Mouse (Mus musculus) monocyte, adult 5-6 weeks (primary cell): Measurements from ENCODE around the gene Gm10959. TPM values are rescaled to one million over a fixed set of nuclear protein-coding genes. Genes with fewer than 3 reads are reported as not detected.

Experiments used
- ATAC-seq: fragments of 153-309, 156-312 bp; replicated peaks from 2 replicates; pipeline ENCODE4 v1.8.0; 2017; ENCODE audit warnings: mild to moderate bottlenecking; ENCODE audit not compliant: low TSS enrichment, insufficient number of reproducible peaks, severe bottlenecking, poor library complexity, low FRiP score
- total RNA-seq: library from RNA; stranded (forward); fragments of 200-1000, 200-491, 200-594 nt; gene quantifications from 3 replicates; pipeline ENCODE4 v1.2.3, GENCODE M21; 2017

The Gm10959 gene
- total RNA-seq, 1 experiment from 2014 or later: not detected

DNA sequence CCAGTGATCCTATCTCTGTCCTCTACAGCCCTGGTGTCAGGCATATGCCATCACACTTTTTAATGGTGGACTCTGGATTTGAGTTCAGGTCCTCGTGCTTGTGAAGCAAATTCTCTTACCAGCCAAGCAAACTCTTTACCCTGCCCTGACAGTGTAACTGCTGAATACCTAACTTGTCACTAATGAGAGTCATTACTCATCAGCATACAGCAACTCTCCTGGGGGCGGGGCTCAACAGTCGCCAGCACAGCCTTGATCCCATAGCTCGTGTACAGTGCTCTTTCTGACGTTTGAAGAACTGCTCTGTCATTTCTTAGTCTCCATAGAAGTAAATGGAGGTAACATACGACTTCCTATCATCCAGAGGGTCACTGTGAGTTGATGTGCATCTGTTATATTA is 20.9 kb downstream of the Gm10959 start:
- no peak for ATAC-seq

DNA sequence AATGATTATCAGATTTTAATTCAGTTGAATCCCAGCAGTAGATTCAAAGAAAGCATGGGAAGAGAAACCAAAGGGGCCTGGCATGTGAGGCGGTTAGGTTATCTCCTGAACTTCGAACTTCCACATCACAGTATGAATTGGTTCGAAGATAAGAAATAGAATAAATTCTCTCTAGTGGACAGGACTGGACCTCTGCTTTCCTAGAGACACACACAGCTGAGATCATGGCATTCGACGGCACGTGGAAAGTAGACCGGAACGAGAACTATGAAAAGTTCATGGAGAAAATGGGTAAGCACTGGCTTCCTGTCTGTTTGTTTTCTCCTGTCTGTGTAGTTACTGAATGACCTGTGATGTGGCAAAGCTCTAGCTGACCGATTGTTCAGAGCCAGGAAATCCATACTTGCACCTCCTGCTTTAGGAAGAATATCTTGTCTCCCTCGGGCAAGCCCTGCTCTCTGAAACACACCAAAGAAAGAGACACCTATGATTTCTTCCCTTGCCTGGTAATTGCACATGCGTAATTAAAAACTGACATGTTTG is 23.9 kb downstream of the Gm10959 start:
- ATAC-seq: no peak

DNA sequence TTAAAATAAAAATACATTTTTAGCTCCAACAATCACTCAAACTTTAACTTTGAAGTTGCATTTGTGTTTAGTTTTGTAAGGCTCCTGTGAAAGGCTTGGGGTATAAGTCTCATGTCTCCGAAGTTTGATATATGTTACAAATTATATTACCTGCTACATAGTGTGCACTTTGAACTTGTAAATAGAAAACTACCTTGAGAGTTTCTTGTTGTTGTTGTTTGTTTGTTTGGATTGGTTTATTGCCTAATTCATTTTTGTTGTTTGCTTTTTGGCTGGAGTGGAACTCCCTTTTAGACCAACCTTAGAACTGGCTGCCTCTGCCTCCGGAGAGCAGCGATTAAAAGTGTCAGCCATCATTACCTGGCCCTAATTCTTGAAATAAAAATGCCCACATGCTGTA is 24.4 kb downstream of the Gm10959 start, which contains the start of gene Fabp2:
TSS of gene Fabp2 (plus strand) at position 301 of the 400 bp plus-strand sequence.
- ATAC-seq: no peak

DNA sequence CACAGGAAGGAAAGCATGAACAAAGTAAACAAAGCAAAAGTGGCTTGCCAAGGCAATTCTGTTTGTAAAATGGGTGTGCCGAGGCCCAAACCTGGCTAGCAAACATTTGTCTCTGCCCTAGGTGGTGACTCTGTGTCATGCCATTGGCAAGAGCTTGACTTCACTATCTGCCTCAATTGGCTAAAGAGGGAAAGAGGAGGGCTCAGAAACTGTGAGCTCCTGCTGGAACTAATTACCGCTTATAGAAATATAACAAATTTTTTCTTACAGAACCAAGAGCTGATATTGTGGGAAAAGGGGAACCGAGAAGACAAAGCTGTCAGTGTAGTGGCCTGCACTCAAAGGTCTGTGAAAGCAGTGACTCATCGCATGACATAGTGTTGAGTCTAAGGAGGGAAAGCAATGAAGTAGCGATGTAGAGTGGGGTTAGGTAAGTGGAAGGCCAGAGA is 30.8 kb downstream of the Gm10959 start:
- no peak for ATAC-seq

DNA sequence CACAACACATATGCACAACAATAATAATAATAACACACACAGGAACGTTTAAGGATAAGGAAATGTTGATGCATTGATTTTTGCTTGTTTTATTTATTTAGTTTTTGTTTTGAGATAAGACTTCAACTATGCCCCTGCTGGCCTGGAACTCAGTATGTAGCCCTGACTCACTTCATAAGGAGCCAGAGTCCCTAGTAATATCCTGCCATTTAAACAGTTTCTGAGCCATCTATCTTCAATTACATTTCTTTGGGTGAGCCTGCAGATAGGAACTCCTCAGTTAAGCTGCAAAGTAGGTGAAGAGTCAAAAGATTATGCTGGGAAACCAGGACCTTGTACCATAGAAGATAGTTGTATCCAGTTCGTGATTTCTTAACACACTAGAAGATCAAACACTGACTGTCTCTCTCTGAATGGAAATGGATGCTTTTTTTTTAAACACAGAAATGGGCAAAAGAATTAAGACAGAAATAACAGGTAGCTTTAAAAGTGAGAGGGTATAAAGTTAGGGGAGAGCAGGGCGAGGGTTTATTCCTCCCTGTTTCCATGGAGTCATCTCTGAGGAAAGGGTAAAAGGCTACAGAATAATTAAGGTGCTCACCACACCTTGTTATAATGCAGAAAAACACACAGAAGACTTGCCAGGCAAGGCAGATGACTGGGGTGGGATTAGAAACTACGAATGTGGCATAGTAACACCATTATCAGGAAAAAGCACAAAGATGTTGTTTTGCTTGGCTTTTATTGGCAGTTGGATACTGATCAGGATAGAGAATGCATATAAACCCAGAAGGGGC is 31.5 kb downstream of the Gm10959 start:
- ATAC-seq: no peak

DNA sequence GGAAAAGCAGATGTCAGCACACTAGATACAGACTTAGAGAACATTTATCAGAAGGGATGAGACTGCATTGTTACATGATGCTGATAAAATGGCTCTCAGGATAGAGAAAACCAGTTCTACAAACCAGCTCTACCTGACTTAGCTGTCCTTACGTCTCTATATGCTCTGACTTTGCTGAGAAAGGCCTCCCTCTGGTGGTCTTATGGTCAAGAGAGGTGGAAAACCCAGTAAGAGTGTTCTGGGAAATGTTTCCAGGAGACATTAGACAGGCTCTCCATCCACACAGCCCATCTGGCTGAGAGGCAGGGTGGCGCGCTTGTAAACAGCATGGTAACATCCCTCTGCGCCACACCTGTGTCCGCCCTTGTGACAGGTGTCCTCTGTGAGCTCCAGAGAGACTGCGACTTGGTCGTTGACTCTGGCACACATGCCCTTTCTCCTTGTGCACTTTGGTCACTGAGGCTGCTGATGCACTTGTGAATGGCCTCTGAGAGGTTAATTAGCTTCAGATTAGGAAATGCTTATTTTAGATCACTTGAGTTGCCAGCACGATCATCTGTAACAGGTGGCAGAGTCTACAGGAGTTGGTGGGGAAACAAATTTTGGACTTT is 40.4 kb downstream of the Gm10959 start:
- no peak for ATAC-seq

DNA sequence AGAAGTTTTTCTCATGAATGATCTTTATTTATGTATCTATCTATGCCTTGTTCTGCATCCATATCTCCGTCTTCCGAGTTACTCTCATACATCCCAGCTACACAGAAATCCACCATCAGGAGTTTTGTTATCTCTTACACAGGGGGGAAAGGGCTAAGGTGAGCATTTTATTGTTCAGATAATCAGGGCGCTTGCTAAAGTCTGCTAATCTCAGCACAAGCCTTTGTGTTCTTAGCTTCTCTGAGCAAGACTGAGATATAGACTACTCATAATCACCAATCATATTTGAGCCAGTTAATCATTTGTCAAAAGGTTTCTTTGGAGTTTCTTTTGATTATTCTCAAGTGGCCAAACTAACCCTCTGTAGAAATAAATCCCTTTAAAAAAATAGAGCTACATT is 41.6 kb downstream of the Gm10959 start:
- no peak for ATAC-seq

DNA sequence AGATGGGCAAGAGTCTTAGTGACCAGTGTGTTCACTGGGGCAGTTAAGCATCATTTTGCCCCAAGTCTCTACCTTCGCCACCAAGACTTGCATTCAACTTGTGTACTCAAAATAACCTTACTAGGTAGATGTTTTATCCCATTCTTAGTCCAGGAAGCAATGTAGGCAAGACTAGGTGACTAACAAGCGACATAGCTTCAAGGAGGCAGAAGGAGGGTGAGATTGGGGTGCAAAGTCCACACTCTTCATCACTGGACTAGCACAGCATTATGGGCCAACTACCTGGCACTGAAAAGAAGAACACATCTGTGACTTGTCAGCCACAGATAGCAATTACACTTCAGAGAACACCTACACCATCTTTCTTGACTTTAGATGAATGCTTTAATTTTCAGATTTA is 42.3 kb downstream of the Gm10959 start:
- no peak for ATAC-seq

DNA sequence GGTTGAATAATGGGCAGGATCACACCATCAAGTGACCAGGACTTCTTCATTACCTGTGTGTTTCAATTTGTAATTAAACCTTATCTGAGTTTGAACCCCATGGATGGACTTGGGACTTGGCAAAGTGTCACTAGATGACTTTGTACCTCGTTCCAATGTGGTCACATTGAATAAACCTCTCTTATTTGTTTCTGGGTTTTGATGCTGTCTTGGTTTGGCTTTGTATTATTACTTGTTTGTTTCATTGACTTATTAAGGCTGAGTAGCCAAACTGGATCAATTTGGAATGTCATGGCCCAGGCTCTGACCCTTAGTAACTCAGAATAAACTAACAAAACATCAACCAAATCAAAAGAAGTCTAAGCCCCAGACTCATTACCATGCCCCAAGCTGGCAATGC is 47.6 kb downstream of the Gm10959 start:
- no peak for ATAC-seq

DNA sequence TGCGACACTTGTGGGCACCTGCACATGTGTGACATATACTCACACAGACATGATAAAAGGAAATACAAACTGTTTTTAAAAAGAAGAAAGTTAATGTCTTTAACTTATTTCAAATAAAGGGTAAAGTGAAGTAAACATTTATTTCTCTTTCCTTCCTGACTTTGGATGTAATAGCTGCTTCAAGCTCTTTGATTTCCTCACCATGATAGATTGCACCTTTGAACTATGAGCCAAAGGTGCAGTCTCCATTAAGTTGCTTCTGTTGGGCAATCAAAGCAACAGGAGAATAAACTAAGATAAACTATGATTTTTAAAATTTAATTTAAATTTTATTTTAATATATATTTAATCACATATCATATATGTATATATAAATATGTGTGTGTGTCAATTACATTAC is 50.9 kb downstream of the Gm10959 start:
- ATAC-seq: no peak

DNA sequence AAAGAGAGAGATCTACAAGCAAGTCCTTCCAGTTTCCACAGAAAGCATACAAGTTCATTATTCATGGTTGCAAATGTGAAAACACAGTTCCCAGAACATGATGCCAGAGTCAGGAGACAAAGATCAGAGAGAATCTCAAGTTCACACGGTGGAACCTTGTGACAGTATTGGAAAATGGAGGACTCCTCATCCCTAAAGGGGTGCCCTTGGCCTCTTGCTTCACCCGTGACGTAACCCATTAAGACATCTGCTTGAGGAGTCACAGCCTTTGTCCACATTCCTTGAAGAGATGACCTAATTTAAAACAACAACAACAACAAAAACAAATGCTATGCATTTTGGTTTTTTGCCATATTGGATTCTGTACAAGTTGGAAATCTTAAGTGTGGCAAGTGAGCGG is 54.1 kb downstream of the Gm10959 start:
- no peak for ATAC-seq

Other genes starting within 250 kb of the Gm10959 start
- gene Pde5a, start 190.4 kb downstream of the Gm10959 start, total RNA-seq: 7.0 to 27.5 TPM (median 13.1 TPM) in 3 replicates
- gene Fabp2, start 24.3 kb downstream of the Gm10959 start, total RNA-seq: not detected in 3 replicates
- 21.4 to 34.4 TPM (median 33.6 TPM) in 3 replicates for gene 1810037I17Rik, start 4.8 kb upstream of the Gm10959 start, total RNA-seq
- gene Usp53, start 65.2 kb upstream of the Gm10959 start, total RNA-seq: 8.3 to 21.2 TPM (median 8.7 TPM) in 3 replicates
- not detected in 3 replicates for gene Myoz2, start 115.7 kb upstream of the Gm10959 start, total RNA-seq